Mouse (Mus musculus): ENCODE results near the gene Cfap300.

The Cfap300 gene

DNA sequence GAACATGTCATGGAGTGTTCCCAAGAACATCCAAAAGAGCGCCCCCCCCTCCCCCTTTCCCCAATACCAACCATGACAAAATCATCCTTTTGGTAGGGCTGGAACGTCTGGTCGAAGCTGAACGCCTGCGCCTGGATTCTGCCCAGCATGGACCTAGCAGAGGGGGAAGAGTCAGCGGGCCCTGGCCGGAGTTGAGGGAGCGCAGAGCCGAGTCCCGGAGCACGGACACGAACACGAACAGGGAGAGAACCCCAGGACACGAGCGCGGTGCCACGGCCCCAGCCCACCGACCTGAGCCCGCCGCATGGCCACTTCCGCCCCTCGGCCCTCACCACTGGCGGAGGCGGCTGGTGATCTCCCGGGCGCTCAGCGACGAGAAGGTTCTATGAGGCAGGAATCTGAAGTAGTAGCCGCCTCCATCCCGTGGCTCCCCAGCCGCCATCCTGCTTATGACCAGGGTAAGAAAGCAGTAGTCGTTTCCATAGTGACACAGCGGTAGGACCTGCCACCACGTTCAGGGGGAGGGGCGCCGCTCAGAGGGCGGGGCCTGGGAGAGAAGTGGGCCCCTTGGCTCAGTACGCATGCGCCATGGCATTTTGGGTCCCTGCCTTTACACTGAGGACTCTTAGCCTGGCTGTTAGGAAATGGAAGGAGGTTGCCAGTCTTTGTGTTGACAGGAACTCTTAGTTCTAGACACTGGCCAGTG, at the start of gene Cfap300:
Gene Cfap300, minus strand, starts transcription at position 486 of the 706 bp plus-strand sequence.
- DNase-seq = peak; percentile 98

DNA sequence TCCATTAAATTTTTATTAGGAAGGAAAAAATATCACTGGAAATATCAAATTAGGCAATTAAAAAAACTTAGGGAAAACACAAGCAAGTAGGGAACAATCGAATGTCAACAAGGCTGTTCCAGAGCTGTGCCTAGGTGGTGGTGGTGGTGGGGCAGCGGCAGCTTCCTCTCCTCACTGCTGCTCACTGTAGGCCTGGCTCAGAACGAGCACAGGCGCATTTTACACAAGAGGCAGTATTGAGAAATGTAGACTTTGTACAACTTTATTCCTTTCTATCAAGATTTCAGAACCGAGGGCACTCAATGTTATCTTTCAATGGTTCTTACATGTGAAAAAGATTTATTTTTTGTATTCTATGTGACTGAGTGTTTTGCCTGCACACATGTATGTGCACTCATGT, 36.3 kb upstream of the Cfap300 start:
- no peak for DNase-seq

DNA sequence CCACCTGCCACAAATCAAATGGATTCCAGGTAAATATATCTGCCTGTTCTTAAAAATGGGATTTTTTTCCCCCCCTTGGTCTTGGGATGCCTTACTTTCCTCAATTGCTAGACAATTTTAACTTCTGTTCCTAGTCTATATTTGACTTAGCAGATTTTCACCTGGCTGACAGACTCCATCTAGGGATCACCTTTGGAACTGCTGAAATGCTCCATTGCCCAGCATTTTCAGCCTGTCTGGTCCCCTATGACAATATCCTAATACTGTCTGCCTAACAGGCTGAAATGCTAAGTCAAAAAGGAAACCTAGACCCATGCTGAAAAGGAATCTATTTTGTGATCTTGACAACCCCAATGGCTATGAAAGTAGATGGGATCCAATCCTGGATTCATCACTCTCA, 31.7 kb upstream of the Cfap300 start:
- peak; percentile 24 for DNase-seq

DNA sequence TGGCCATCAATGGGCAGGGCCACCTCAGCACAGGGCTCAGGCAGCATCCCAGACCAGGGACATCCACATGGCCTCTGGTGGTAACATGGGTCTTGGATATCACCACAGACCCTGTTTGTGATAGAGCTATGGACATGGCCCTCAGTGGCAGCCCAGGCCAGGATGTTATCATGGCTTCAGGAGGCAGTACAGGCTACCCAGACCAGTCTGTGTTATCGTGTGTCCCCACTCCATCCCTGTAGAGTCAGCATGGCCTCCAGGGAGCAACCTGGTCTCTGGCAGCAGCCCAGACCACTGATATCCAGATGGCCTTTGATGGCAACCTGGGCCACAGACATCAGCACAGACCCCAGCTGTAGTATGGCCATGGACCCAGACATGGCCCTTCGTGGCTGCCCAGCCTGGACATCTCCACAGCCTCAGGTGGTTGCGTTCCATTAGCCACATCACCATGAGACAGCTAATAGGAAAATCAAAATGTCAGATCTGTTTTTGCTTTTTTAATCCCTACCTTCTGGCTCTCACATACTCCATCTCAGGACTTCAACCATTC, 30.7 kb upstream of the Cfap300 start:
- no peak for DNase-seq

DNA sequence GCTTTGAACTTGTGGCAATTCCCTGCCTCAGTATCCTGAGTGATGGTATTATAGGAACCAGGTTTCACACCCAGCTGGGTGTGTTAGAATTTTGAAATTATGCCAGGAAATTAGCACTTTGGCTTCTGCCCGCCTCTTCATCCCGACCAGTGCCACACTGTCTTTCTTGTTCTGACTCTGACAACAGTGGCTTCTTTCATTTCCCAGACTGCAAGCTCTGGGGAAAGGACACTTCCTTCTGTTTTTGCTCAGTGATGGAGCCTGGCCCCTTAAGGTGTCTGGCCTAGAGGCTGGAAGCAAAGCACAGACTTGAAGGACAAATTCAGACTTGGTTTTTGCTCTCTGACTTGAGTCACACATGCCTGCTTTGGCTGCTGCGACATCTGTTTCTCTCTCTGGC, 17.0 kb upstream of the Cfap300 start:
- no peak for DNase-seq

DNA sequence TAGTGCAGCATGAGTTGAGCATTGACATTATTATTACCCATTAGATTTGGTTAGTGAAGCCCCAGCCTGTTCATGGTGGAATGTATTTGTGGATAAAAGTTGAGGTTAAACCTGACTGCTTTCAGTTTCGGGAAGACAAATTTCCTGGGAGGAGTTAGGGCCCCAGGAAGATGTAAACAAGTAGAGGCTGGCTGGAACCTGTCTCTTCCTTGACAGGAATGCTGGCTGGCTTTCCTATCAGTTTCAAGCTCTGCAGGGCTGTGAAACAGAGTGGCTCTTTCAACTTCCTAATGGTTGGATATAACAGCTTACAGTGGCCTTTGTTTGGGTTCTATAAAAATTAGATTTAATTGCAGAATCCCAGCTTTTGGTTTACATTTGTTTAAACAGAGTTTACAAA, 12.2 kb upstream of the Cfap300 start:
- DNase-seq = no peak

DNA sequence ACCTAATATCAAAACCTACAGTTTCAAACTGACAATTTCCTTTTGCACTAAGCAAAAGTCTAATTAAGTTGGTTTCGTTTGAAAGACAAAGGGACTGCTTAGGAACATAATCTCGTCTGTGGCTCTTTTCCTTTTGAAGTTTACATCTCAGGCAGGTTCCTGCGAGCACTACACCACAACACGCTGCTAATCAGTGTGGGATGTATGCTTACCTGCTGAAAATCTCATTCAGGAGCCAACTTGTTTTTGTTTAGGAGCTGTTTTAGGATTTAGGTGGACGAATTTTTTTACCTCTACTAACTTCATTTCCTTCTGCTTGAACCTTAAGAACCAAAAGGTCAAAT, 393 bp upstream of the Cfap300 start:
- DNase-seq = no peak

DNA sequence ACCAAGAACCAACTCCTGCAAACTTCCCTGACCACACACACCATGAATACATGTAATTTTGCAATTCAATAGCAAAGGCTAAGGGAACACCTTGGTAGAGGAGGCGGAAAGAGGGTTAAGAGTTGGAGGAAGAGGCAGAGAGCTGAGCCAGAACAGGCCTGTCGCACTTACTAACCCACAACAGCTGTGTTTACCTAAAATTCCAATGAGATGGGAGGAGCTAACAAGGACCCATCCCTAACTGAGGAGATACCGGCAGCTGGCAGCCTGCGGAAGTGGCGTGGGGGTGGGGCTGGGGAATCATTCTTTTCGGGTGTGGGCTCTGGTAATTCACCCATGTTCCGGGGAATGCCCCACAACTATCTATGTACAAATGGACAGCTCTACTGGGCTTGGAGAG, 7.1 kb downstream of the Cfap300 start:
- DNase-seq = peak; percentile 60

DNA sequence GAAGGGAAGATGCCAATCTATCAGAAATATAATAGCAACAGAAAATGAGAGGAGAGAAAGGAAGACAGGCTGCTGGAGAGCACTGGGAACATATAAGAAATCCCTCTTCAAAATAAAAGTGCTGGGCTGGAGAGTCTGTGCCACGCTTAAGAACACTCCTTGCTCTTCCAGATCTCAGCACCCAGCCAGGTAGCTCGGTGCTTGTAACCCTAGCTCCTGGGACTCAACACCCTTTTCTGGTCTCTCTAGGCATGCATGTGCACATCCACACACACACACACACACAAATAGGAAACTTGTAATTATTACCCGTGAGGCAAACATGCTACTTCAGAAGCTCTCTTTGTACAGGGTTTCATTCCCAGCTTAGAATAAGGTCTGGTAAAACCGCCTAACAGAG, 7.5 kb downstream of the Cfap300 start:
- no peak for DNase-seq

DNA sequence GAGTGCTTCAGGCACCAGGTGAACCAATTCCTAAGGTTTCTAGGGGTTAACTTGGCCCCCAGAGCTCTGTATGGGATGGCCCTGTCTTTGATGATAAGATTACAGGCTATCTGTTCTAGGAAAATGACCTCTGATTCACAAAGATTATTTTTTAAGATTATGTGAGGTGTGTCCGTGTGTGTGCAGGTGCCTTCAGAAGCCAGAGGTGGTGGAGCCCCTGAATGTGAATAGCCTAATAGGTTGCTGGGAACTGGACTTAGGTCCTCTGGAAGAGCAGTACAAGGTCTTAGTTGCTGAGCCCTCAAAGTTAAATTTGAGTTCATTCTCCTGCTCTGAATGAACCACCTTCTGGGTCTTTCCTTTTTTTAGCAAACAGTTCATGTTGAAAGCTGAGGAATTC, 8.5 kb downstream of the Cfap300 start:
- DNase-seq = no peak

DNA sequence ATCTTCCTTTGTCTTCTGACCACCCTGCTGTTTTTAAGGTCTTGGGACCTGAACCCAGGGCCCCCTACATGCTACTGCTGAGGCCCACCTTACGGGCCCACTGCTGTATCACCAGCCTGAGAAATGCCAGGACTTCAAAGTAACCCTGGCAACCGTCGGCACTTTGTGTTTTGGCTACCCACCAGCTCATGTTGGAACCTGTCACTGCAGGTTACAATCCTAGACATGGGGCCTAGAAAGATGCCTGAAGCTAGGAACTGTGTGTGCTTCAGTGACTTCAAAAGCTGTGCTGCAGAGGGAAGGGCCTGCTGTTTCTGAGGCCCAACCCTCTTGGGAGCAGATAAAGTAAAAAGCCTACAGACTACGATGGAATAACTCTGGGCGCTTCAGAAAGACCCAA, 9.8 kb downstream of the Cfap300 start:
- no peak for DNase-seq

DNA sequence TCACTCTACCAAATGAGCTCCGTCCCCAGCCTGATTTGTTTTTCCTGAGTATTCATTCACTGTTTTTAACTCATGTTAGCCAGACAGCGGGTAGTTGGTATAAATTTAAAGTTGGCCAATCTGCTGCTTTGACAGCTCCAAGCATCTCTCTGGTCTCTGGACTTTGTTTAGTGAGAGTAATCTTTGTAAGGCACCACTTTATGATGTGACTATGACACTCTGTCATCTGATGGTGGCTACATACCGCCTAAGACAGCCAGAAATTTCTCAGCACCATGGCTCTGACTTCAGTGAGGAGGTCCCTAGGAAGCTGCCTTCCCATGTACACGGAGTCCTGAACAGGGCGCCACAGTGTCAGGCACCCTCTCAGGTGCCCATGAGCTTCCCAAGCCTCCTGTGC, 24.0 kb downstream of the Cfap300 start:
- no peak for DNase-seq

DNA sequence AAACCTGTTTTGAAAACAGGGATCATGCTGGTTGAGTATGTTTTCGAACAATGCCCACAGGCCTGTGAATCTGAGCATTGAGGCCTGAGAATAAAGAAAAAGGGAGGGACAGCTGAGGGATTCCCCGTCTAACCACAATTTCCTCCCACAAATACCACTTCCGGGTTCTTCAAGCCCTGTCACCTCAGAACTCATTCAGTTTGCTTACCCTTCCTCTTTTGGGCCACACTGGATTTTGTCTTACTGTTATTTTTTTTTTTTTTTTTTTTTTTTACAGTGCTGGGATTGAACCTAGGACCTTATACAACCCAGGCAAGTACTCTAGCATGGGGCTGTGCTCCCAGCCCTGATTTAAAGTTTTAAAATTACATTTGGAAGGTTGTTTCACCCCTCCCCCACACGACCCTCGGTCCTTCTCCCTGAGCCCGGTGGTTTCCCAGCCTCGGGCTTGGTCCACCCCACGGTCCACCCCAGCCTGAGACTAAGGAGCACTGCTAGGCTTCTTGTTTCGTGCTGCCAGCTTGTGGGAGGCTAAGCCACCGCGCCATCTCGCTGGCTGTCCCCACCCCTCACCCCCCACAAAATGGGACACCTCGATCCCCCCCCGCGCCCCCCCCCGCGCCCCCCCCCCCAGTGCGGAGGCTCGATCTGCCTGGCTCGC, 25.2 kb downstream of the Cfap300 start:
- DNase-seq = peak; percentile 16

DNA sequence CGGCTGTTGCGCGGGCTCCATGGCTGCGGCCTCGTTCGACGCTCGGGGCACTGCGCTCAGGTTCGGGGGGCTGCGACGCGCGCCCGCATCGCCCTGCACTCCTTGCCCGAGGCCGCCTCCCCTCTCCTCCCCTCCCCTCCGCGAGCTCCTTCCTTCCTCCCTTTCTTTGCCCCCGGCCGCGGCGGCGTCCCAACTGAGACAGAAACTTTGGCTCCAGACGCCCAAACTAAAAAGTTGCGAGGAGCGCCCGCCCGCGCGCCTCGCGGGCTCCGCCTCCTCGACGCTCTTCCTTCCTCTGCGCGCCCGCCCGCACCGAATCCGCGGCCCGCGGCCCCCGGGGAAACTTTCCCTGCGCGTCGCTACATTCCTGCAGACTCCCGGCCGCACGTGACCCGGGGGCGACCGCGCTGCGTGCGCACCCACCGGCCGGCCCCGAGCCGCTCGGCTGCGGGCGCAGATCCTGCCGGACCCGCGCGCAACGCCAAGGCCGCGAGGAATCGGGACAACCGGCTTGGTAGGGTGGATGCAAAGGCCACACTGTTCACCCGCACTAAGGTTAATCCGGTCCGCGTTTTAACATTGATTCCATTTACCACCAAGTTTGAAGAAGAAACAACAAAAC, 38.1 kb downstream of the Cfap300 start, which contains the start of gene Yap1:
Gene Yap1, minus strand, starts transcription at position 227 of the 622 bp plus-strand sequence.
- peak; percentile 97 for DNase-seq

DNA sequence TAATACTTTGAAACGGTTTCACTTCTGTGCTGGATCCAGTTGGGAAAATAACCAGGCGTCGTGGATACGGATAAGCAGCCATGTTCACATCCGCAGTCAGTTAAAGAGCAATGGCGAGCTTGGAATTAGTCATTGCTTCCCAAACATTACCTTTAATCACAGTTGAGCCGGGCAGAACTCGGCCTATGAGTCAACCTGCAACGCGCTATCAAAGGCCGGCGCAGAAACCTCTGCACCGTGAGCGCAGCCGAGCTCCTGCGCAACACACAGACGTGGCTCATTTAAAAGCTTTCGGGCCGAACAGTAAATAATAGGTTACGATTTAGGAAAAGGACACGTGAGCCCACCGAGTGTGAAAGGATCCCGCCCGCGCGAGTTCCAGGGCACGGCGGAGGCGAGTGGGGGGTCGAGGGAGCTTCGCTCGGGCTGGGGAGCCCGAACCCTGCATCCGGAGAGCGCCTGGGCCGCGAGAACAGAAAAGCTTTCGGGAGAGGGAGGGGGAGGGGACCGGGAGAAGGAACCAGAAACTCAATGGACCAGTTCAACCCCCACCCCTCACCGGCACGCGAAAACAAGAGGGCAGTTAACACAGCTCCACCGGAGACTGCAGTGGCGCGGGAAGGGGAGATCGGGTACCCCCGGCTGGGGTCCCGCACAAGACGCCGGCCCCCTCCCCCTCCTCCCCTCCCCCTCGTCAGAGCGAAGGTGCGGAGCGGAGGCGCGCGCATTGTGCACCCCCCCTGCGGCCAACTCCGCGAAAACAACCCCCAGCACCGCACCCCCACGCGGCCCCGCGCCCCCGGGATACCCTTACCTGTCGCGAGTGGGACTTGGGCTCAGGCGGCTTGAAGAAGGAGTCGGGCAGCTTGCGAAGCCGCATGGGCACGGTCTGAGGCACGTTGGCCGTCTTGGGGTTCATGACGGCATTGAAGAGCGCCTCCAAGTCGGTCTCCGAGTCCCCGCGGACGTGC, 39.0 kb downstream of the Cfap300 start:
- peak; percentile 81 for DNase-seq

DNA sequence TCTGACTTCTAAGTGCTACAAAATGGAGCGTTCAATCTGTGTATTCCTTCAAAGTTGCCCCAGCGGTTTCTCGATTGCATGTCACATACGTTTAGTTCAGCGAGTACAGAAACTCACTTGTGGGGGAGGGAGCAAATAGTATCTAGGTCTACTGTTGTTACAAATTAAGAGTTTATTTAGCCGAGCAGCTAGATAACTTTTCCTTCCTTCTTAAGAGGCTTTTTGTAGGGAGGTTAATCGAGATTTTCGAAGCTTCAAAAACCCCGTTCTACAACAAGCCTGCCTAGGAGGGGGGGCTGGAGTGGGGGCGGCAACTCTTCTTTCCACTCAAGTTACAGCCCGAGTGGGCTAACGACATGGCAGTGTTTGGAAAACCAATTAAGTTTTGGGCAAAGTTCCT, 39.8 kb downstream of the Cfap300 start:
- DNase-seq = peak; percentile 41

DNA sequence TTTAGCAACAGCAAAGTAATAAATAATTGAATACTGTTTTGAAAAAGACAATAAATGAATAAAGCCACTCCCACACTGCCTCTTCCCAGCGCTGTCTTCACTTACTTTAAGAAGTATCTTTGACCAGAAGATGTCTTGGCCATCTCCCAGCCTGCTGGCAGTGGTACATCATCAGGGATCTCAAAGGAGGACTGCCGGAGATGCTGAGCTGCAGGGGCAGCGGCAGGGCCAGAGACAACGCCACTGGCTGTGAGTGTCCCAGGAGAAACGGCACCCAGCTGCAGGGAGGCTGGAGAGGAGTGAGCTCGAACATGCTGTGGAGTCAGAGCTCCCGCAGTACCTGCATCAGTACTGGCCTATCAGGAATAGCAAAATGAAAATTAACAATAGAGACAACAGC, 41.3 kb downstream of the Cfap300 start:
- DNase-seq = peak; percentile 12

DNA sequence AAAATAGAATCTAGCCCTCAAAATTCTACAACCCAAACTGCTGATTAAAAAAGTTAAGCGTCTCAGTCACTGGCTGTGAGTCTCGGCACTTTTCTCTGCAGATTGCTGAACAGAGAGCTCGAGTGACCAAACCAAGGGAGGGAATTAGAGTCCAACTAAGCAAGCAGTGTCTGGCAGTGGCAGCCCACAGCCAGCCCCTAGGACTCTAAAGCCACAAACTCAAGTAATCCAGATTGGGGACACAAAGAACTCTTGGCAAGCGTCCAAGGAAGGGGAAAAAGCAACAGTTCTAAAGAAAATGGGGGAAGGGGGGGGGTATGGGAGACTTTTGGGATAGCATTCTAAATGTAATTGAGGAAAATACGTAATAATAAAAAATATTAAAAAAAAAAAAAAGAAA, 48.3 kb downstream of the Cfap300 start:
- DNase-seq = no peak

DNA sequence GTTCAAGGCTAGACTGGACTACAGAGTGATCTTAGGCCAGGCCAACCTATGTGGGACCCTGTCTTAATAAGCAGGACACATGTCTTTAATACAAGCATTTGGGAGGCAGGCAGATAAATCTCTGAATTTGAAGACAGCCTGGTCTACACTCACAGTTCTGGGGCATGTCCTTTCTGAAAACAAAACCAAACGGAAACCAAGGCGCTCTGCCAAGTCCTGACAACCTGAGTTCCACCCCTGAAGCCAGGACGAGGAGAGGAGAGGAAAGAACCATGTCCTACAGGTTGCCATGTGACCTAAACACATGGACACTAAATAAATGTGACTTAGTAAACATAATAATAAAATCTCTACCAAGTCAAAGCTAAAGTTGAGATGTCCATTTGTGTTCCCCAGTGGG, 50.0 kb downstream of the Cfap300 start:
- no peak for DNase-seq

DNA sequence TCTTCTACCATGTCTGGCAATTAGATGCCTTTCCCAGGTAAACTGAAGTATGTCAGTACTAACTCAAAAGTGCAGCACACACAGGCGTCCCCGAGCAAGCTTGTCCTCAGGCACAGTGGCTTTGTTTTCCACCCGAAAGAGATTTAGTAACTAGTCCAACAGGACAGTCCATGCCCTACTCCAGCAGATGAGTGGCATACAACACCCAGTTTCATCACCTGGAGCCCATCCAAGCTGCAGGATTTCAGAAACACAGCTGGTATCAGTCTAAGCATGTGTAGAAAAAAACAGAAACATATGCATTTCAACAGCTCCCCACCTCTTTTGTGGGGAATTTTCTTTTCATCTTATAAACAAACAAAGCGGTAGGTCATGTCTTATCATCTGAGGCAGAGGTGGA, 51.7 kb downstream of the Cfap300 start:
- no peak for DNase-seq

DNA sequence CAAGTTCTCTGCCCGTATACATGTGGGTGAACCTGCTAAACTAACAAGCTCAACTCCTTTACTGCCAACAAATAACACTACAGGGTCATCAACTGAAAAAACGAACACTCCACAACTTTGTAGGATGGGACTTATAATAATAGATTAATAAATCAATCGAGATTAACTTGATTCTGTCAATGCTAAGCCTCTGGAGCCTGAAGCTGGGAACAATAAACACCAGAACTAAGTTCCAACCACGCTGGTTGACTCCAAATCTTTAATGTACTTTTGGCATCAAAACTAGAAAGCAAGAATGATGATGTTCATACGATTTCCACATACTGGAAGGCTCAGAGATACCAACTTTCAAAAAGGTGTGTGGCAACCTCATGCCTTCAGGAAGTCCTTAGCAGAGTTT, 55.5 kb downstream of the Cfap300 start:
- no peak for DNase-seq

DNA sequence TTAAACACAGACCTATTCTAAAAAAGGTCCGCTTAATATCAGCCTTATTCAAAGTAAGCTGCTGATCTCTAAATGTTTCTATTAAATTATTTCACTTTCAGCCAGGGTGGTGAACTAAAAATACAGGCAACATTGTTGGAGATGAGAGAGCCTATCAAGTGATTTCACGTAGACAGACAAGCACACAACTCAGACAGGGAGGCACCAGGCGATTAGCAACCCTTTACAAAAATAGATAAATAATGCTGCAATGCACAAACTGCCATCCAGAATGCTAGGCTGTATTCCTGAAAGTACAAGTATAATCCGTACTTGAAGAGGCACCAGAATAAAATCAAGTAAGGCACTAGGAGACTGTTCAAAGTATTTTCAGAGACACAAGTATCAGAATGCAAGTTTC, 58.3 kb downstream of the Cfap300 start:
- no peak for DNase-seq

DNA sequence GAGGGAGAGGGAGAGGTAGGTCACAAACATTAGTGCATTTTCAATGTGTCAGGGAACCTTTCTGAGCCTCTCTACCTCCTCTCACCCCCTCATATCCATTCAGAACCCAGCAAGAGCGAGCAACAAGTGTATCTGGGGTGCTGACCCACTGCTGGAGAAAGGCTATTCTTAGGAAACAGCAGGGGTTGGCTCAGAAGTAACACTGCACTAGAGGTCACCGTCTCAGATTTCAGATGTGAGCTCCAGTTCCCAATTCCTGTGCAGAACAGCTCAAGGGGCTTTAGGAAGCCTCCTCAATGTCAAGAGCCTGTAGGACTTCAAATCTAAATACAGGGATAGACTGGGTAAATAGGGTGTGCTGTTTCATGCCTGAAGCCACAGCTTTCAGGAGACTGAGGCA, 59.0 kb downstream of the Cfap300 start:
- no peak for DNase-seq
